Mouse (Mus musculus): ENCODE results near the gene Acmsd. TPM values are rescaled to one million over a fixed set of nuclear protein-coding genes. Genes with fewer than 3 reads are reported as not detected.

The Acmsd gene
- not detected in 2 replicates for total RNA-seq (2014; rRNA removed)
- polyA plus RNA-seq (2015; fragmentation: Nextera tagmentation; extraction: Ambion mirVana): 0.16 TPM in 1 of 2 replicates, not detected in the other

DNA sequence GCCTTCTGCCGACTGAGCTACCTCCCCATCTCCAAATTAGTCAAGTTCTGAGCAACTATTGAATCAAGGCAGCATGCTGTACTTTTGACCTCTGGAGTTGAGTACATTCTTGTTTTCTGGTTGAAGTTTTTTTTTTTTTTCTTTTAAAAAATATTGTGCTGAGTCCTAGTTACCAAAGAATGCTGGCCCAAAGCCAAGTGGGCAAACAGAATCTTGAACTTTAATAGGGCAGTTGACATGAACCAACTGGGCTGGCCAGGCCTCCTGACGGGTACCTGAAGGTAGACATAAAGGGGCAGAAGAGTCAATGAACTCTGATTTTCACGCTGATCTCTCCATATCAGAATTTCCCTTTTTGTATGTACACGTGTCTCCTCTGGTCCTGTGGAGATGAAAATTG is at the start of gene Acmsd:
Gene Acmsd, plus strand, starts transcription at position 318 of the 400 bp plus-strand sequence.
- Histone ChIP-seq H3K9ac (replicated peaks; ENCODE audit: low read length, poor library complexity, severe bottlenecking) (no peak within 1 kb of the TSS), H3K27ac (ENCODE audit: low read depth, low read length) (no peak within 1 kb of the TSS), H3K36me3 (ENCODE audit: insufficient read depth, low read length) (no peaks in the 10 kb centered on the region), H3K27me3 (ENCODE audit: insufficient read depth, low read length) (no peaks in the 10 kb centered on the region), H3K9me3 (ENCODE audit: low read length) (no peaks in the 10 kb centered on the region), H3K4me3 (ENCODE audit: low read depth, low read length) (no peak within 1 kb of the TSS), H3K4me2 (ENCODE audit: low read depth, low read length, poor library complexity, severe bottlenecking) (no peak within 1 kb of the TSS), H3K4me1 (ENCODE audit: insufficient read depth, low read length) (no peaks in the 10 kb centered on the region)
- no peak for TF ChIP-seq CTCF (IDR thresholded peaks at IDR 0.05)
- DNase-seq (ENCODE audit: low spot score): no peak
- WGBS: 92% methylated on average over 4 of the region's 4 CpGs
- no peak for ATAC-seq (ENCODE audit: low FRiP score)

DNA sequence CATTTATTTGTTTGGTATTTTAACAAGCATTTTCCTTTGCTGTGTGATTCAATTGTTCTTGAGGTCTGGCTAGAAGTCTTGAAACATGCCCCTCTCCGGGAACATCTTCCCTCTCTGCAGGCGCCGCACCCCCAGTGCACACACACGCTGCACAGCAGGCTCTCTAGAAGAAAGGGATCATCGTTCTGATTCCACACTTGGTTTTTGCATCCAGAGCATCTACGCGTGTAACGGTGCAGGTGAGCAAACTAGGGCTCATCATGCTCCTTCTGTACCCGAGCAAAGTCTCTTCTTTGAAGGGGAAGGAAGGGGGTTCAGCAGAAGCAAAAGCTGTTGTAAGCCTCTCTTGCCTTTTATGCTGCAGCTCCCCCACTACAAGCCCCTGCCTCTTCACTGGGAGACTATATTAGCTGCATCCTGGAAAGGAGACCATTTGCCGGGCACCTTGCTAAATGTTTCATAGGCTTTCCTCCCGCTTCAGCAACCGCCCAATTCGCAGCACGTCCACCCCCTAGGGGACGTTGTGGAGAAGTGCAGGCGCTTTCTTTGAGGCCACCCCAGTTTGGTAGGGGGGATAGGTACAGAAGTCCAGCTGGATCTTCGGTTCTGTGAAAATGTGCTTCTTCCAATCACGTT is 49.6 kb upstream of the Acmsd start, which contains the start of gene Tmem163:
Gene Tmem163, minus strand, starts transcription at position 51 of the 636 bp plus-strand sequence.
- ATAC-seq (ENCODE audit: low FRiP score): peak; percentile 41; the same call in 1 of the 2 replicates
- 9% methylated on average over 18 of the region's 18 CpGs for WGBS
- 0 out of 2 replicates have a peak, but pooled peaks cover 2% of the 10 kb centered on the region for H3K27me3 ChIP-seq (ENCODE audit: insufficient read depth, low read length)
- peak; percentile 86 for TF ChIP-seq CTCF (IDR thresholded peaks at IDR 0.05)
- peak within 1 kb of the TSS; percentile 67 for H3K4me2 ChIP-seq (ENCODE audit: low read depth, low read length, poor library complexity, severe bottlenecking)
- H3K9me3 ChIP-seq (ENCODE audit: low read length): no peaks in the 10 kb centered on the region
- DNase-seq (ENCODE audit: low spot score): peak; percentile 72
- peak within 1 kb of the TSS; percentile 78; the same call in 1 of the 2 replicates for H3K9ac ChIP-seq (replicated peaks; ENCODE audit: low read length, poor library complexity, severe bottlenecking)
- H3K27ac ChIP-seq (ENCODE audit: low read depth, low read length): peak within 1 kb of the TSS; percentile 82; the same call in 1 of the 2 replicates
- H3K4me1 ChIP-seq (ENCODE audit: insufficient read depth, low read length): no peaks in the 10 kb centered on the region
- H3K4me3 ChIP-seq (ENCODE audit: low read depth, low read length): peak within 1 kb of the TSS; percentile 76
- H3K36me3 ChIP-seq (ENCODE audit: insufficient read depth, low read length): no peaks in the 10 kb centered on the region

DNA sequence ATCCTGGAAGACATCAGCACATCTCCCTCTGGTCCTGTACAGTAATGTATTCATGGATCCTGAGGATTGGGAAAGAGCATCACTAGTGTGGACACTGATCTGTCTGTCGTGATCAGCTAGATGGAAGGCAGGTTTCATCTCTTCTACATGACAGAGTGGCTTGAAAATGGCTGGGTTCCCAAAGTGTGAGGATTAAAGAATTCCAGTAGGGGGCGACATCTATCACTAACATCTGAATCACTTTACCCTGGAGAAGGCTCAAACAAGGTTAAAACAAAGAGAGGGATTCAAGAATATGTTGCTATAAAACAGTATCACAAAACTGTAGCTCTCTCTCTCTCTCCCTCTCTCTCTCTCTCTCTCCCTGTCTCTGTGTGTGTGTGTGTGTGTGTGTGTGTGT is 32.7 kb upstream of the Acmsd start:
- H3K4me3 ChIP-seq (ENCODE audit: low read depth, low read length): no peak overlapping the region
- no peaks in the 10 kb centered on the region for H3K27me3 ChIP-seq (ENCODE audit: insufficient read depth, low read length)
- H3K9me3 ChIP-seq (ENCODE audit: low read length): no peaks in the 10 kb centered on the region
- no peak overlapping the region for H3K9ac ChIP-seq (replicated peaks; ENCODE audit: low read length, poor library complexity, severe bottlenecking)
- no peaks in the 10 kb centered on the region for H3K36me3 ChIP-seq (ENCODE audit: insufficient read depth, low read length)
- H3K27ac ChIP-seq (ENCODE audit: low read depth, low read length): no peak overlapping the region
- 20% methylated on average over 2 of the region's 2 CpGs for WGBS
- peak; percentile 64 for TF ChIP-seq CTCF (IDR thresholded peaks at IDR 0.05)
- no peak overlapping the region for H3K4me2 ChIP-seq (ENCODE audit: low read depth, low read length, poor library complexity, severe bottlenecking)
- ATAC-seq (ENCODE audit: low FRiP score): 0 out of 2 replicates have a peak, but pooled peaks have one; percentile 10
- H3K4me1 ChIP-seq (ENCODE audit: insufficient read depth, low read length): no peaks in the 10 kb centered on the region
- DNase-seq (ENCODE audit: low spot score): peak; percentile 44

DNA sequence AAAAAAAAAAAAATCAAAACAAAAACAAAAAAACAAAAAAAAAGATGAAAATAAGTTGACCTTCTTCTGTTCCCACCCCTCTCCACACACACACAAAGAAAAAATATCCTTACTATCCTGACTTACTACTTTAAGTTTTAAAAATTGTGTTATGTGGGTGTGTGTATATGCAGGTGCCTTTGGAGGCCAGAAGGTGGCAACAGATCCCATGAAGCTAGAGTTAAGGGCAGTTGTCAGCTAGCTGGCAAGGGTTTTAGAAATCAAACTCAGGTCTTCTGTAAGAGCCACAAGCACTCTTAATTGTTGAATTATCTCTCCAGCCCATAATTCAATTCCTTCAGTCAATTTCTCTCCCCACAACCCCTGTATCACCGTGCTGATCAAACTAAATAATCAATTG is 27.0 kb upstream of the Acmsd start:
- no peak overlapping the region for H3K4me2 ChIP-seq (ENCODE audit: low read depth, low read length, poor library complexity, severe bottlenecking)
- no peaks in the 10 kb centered on the region for H3K4me1 ChIP-seq (ENCODE audit: insufficient read depth, low read length)
- no peak overlapping the region for H3K9ac ChIP-seq (replicated peaks; ENCODE audit: low read length, poor library complexity, severe bottlenecking)
- no peak overlapping the region for H3K27ac ChIP-seq (ENCODE audit: low read depth, low read length)
- no peak overlapping the region for H3K4me3 ChIP-seq (ENCODE audit: low read depth, low read length)
- H3K36me3 ChIP-seq (ENCODE audit: insufficient read depth, low read length): no peaks in the 10 kb centered on the region
- no peaks in the 10 kb centered on the region for H3K27me3 ChIP-seq (ENCODE audit: insufficient read depth, low read length)
- ATAC-seq (ENCODE audit: low FRiP score): no peak
- H3K9me3 ChIP-seq (ENCODE audit: low read length): no peaks in the 10 kb centered on the region
- DNase-seq (ENCODE audit: low spot score): peak; percentile 14
- peak; percentile 60 for TF ChIP-seq CTCF (IDR thresholded peaks at IDR 0.05)
- WGBS: 95% methylated on average over 1 of the region's 1 CpGs

DNA sequence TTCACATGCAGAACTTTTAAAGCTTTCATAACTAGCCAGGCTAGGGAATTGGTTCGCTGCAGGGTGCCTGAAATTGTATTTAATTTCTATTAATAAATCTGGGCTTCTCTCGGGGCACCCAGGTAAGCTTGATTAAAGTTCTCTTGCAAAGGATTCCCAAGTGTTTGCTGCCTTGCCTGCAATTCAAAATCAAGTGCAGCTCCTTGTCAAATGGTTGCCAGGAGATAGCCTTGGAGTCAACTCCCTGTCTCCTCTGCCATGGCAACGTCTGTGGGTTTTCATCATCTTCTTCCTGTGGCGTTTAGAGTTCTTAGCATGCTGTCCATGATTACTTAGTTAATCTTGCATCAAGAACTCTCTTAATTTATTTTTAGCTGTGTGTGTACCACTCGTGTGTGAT is 22.9 kb upstream of the Acmsd start:
- H3K4me1 ChIP-seq (ENCODE audit: insufficient read depth, low read length): no peaks in the 10 kb centered on the region
- H3K27me3 ChIP-seq (ENCODE audit: insufficient read depth, low read length): no peaks in the 10 kb centered on the region
- TF ChIP-seq CTCF (IDR thresholded peaks at IDR 0.05): no peak
- ATAC-seq (ENCODE audit: low FRiP score) (no peak), DNase-seq (ENCODE audit: low spot score) (peak; percentile 64)
- H3K9ac ChIP-seq (replicated peaks; ENCODE audit: low read length, poor library complexity, severe bottlenecking): no peak overlapping the region
- no peak overlapping the region for H3K27ac ChIP-seq (ENCODE audit: low read depth, low read length)
- H3K4me3 ChIP-seq (ENCODE audit: low read depth, low read length): no peak overlapping the region
- H3K36me3 ChIP-seq (ENCODE audit: insufficient read depth, low read length): no peaks in the 10 kb centered on the region
- H3K4me2 ChIP-seq (ENCODE audit: low read depth, low read length, poor library complexity, severe bottlenecking): no peak overlapping the region
- no peaks in the 10 kb centered on the region for H3K9me3 ChIP-seq (ENCODE audit: low read length)
- WGBS: 47% methylated on average over 5 of the region's 5 CpGs

DNA sequence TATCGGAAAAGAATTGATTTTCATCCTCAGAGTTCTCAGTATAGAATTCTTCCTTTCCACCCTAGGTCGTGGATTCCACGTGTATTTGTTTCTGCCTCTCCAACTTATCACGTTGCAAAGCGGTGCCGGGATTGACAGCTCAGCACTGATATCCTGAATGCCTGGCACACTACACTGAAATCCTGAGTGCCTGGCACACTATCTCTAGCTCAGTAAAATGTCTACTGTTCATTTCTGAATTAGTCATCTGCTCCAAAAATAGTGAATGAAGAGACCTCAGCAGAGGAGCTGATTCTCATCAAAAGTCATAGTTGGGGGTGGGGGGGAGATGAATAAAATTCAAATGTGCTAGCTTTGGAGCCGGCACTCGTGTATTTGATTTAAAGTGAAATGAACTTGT is 12.8 kb upstream of the Acmsd start:
- Histone ChIP-seq H3K27me3 (ENCODE audit: insufficient read depth, low read length) (no peaks in the 10 kb centered on the region), H3K4me3 (ENCODE audit: low read depth, low read length) (no peak overlapping the region), H3K4me1 (ENCODE audit: insufficient read depth, low read length) (no peaks in the 10 kb centered on the region), H3K4me2 (ENCODE audit: low read depth, low read length, poor library complexity, severe bottlenecking) (no peak overlapping the region), H3K27ac (ENCODE audit: low read depth, low read length) (no peak overlapping the region), H3K36me3 (ENCODE audit: insufficient read depth, low read length) (no peaks in the 10 kb centered on the region), H3K9me3 (ENCODE audit: low read length) (no peaks in the 10 kb centered on the region), H3K9ac (replicated peaks; ENCODE audit: low read length, poor library complexity, severe bottlenecking) (no peak overlapping the region)
- no peak for DNase-seq (ENCODE audit: low spot score)
- 89% methylated on average over 8 of the region's 8 CpGs for WGBS
- no peak for TF ChIP-seq CTCF (IDR thresholded peaks at IDR 0.05)
- ATAC-seq (ENCODE audit: low FRiP score): no peak

Measured in midbrain, postnatal 0 days (tissue).